Mouse (Mus musculus): ENCODE results near the gene Kdm4b. TPM values are rescaled to one million over a fixed set of nuclear protein-coding genes. Genes with fewer than 3 reads are reported as not detected.
A peak's percentile ranks its signal among the peaks of the same experiment; 100 is the strongest.

Kdm4b gene
- total and polyA plus RNA-seq, 3 experiments = 21.5 to 35.1 (median 32.3) TPM

- peak; percentile 89 for ATAC-seq (ENCODE audit: extremely low read depth, insufficient number of reproducible peaks, low FRiP score, poor library complexity, severe bottlenecking)
- Histone ChIP-seq H3K36me3 (replicated peaks) (peaks cover 39% of the 10 kb centered on the region), H3K4me3 (ENCODE audit: low read depth, low read length) (peak within 1 kb of the TSS; percentile 84), H3K27me3 (ENCODE audit: insufficient read depth, low read length) (peaks cover 16% of the 10 kb centered on the region), H3K4me1 (ENCODE audit: insufficient read depth, low read depth, low read length) (peaks cover 63% of the 10 kb centered on the region), H3K9me3 (replicated peaks) (no peaks in the 10 kb centered on the region)
- DNase-seq (ENCODE audit: low spot score) = peak; percentile 99
- TF ChIP-seq CTCF (IDR thresholded peaks at IDR 0.05; ENCODE audit: low read depth, low read length) = no peak
- 0 out of 2 replicates have a peak, but pooled peaks have one; percentile 47 for TF ChIP-seq POLR2AphosphoS5 (IDR thresholded peaks at IDR 0.05; ENCODE audit: insufficient replicate concordance, low read depth, low read length)
Observed at GRCm38 (mm10) chr17:56303160-56303846, 22.6 kb upstream of the Kdm4b start, which contains the start of gene Uhrf1. Gene Uhrf1 (plus strand): TSS chr17:56303321.

GRCm38 (mm10) chr17:56303847-56304586 lies 21.8 kb upstream of the Kdm4b start:
- peaks cover 68% of the 10 kb centered on the region for H3K4me1 ChIP-seq (ENCODE audit: insufficient read depth, low read depth, low read length)
- ATAC-seq (ENCODE audit: extremely low read depth, insufficient number of reproducible peaks, low FRiP score, poor library complexity, severe bottlenecking) = peak; percentile 80
- no peaks in the 10 kb centered on the region for H3K9me3 ChIP-seq (replicated peaks)
- peaks cover 12% of the 10 kb centered on the region for H3K27me3 ChIP-seq (ENCODE audit: insufficient read depth, low read length)
- DNase-seq (ENCODE audit: low spot score) = peak; percentile 96
- TF ChIP-seq GATA2 (IDR thresholded peaks at IDR 0.05; ENCODE audit: borderline replicate concordance, low read depth, low read length) (no peak), GATA1 (IDR thresholded peaks at IDR 0.05; ENCODE audit: borderline replicate concordance, low read length) (no peak), TAL1 (conservative IDR thresholded peaks at IDR 0.05; ENCODE audit: low read depth, low read length) (no peak), CTCF (IDR thresholded peaks at IDR 0.05; ENCODE audit: low read depth, low read length) (no peak)
- peak overlapping the region; percentile 84 for H3K4me3 ChIP-seq (ENCODE audit: low read depth, low read length)
- H3K36me3 ChIP-seq (replicated peaks) = peaks cover 46% of the 10 kb centered on the region

- TF ChIP-seq GATA2 (IDR thresholded peaks at IDR 0.05; ENCODE audit: borderline replicate concordance, low read depth, low read length) = no peak
- no peak for TF ChIP-seq POLR2AphosphoS5 (IDR thresholded peaks at IDR 0.05; ENCODE audit: insufficient replicate concordance, low read depth, low read length)
- no peak for TF ChIP-seq CTCF (IDR thresholded peaks at IDR 0.05; ENCODE audit: low read depth, low read length)
- peaks cover 74% of the 10 kb centered on the region for H3K4me1 ChIP-seq (ENCODE audit: insufficient read depth, low read depth, low read length)
- peaks cover 6% of the 10 kb centered on the region for H3K27me3 ChIP-seq (ENCODE audit: insufficient read depth, low read length)
- peaks cover 53% of the 10 kb centered on the region for H3K36me3 ChIP-seq (replicated peaks)
- ATAC-seq (ENCODE audit: extremely low read depth, insufficient number of reproducible peaks, low FRiP score, poor library complexity, severe bottlenecking) = no peak
- no peaks in the 10 kb centered on the region for H3K9me3 ChIP-seq (replicated peaks)
- H3K4me3 ChIP-seq (ENCODE audit: low read depth, low read length) = peak overlapping the region; percentile 84
- DNase-seq (ENCODE audit: low spot score) = no peak
Observed at GRCm38 (mm10) chr17:56304718-56305117, 21.1 kb upstream of the Kdm4b start.

GRCm38 (mm10) chr17:56305156-56305555 lies 20.7 kb upstream of the Kdm4b start:
- Histone ChIP-seq H3K9me3 (replicated peaks) (no peaks in the 10 kb centered on the region), H3K27me3 (ENCODE audit: insufficient read depth, low read length) (peaks cover 3% of the 10 kb centered on the region), H3K4me1 (ENCODE audit: insufficient read depth, low read depth, low read length) (peaks cover 75% of the 10 kb centered on the region), H3K36me3 (replicated peaks) (peaks cover 57% of the 10 kb centered on the region), H3K4me3 (ENCODE audit: low read depth, low read length) (peak overlapping the region; percentile 84)
- no peak for DNase-seq (ENCODE audit: low spot score)
- no peak for ATAC-seq (ENCODE audit: extremely low read depth, insufficient number of reproducible peaks, low FRiP score, poor library complexity, severe bottlenecking)
- TF ChIP-seq POLR2AphosphoS5 (IDR thresholded peaks at IDR 0.05; ENCODE audit: insufficient replicate concordance, low read depth, low read length) (no peak), GATA2 (IDR thresholded peaks at IDR 0.05; ENCODE audit: borderline replicate concordance, low read depth, low read length) (no peak), TAL1 (conservative IDR thresholded peaks at IDR 0.05; ENCODE audit: low read depth, low read length) (no peak), CTCF (IDR thresholded peaks at IDR 0.05; ENCODE audit: low read depth, low read length) (no peak), GATA1 (IDR thresholded peaks at IDR 0.05; ENCODE audit: borderline replicate concordance, low read length) (no peak)

- Histone ChIP-seq H3K36me3 (replicated peaks) (peaks cover 64% of the 10 kb centered on the region), H3K4me1 (ENCODE audit: insufficient read depth, low read depth, low read length) (peaks cover 80% of the 10 kb centered on the region)
Observed at GRCm38 (mm10) chr17:56305826-56306225, 20.0 kb upstream of the Kdm4b start.

GRCm38 (mm10) chr17:56308088-56308487 lies 17.8 kb upstream of the Kdm4b start:
- no peaks in the 10 kb centered on the region for H3K9me3 ChIP-seq (replicated peaks)
- H3K4me3 ChIP-seq (ENCODE audit: low read depth, low read length) = peak overlapping the region; percentile 13; the same call in 1 of the 2 replicates
- no peaks in the 10 kb centered on the region for H3K27me3 ChIP-seq (ENCODE audit: insufficient read depth, low read length)
- TF ChIP-seq POLR2AphosphoS5 (IDR thresholded peaks at IDR 0.05; ENCODE audit: insufficient replicate concordance, low read depth, low read length) (no peak), CTCF (IDR thresholded peaks at IDR 0.05; ENCODE audit: low read depth, low read length) (no peak), GATA2 (IDR thresholded peaks at IDR 0.05; ENCODE audit: borderline replicate concordance, low read depth, low read length) (no peak), TAL1 (conservative IDR thresholded peaks at IDR 0.05; ENCODE audit: low read depth, low read length) (no peak)
- H3K4me1 ChIP-seq (ENCODE audit: insufficient read depth, low read depth, low read length) = peaks cover 80% of the 10 kb centered on the region
- peaks cover 86% of the 10 kb centered on the region for H3K36me3 ChIP-seq (replicated peaks)
- ATAC-seq (ENCODE audit: extremely low read depth, insufficient number of reproducible peaks, low FRiP score, poor library complexity, severe bottlenecking) = no peak
- DNase-seq (ENCODE audit: low spot score) = no peak

More at GRCm38 (mm10) chr17:56305826-56306225, 20.0 kb upstream of the Kdm4b start:
- Histone ChIP-seq H3K4me3 (ENCODE audit: low read depth, low read length) (peak overlapping the region; percentile 84; the same call in 1 of the 2 replicates), H3K27me3 (ENCODE audit: insufficient read depth, low read length) (no peaks in the 10 kb centered on the region), H3K9me3 (replicated peaks) (no peaks in the 10 kb centered on the region)
- no peak for ATAC-seq (ENCODE audit: extremely low read depth, insufficient number of reproducible peaks, low FRiP score, poor library complexity, severe bottlenecking)
- no peak for DNase-seq (ENCODE audit: low spot score)
- TF ChIP-seq POLR2AphosphoS5 (IDR thresholded peaks at IDR 0.05; ENCODE audit: insufficient replicate concordance, low read depth, low read length) (no peak), CTCF (IDR thresholded peaks at IDR 0.05; ENCODE audit: low read depth, low read length) (no peak), TAL1 (conservative IDR thresholded peaks at IDR 0.05; ENCODE audit: low read depth, low read length) (no peak), GATA1 (IDR thresholded peaks at IDR 0.05; ENCODE audit: borderline replicate concordance, low read length) (no peak), GATA2 (IDR thresholded peaks at IDR 0.05; ENCODE audit: borderline replicate concordance, low read depth, low read length) (no peak)

Measured in G1E (cell line).